9 mouse cellular contexts compared by ENCODE assay signal in the genomic region with DNA sequence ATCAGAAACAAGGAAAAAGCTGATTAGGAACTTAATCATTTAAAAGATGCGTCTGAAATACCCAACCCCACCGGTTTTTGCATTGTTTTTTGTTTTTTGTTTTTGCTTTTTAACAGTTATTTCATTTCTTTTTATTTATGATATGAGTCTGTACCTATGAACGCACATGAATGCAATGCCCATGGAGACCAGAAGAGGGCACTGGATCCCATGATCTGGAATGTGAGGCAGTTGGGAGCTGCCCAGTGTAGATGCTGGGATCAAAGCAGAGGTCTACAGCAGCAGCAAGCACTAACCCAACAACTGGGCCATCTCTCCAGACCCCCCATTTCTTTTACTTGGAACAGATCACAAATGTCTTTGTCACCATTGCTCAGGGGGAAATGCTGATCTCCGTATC. TPM values are rescaled to one million over a fixed set of nuclear protein-coding genes. Genes with fewer than 3 reads are reported as not detected.
DNase-seq lines count a peak whose midpoint lies in the region; ATAC-seq and TF ChIP-seq lines count a peak whose summit lies in the region.
"Had no signal": no experiment of that assay in that cellular context is flagged by ENCODE, and none has a peak within 500 bp of the region (broad histone marks: within the 10 kb centered on the region; RNA-seq: fewer than 3 reads in every experiment).

No protein-coding gene starts in this region.

- in situ Hi-C loops in ES-E14 (cut with MboI; ENCODE audit: low sequenced_read_pairs in 2 of 2, unreplicated experiment in 2 of 2), result no loop called here

- no peak overlapping the region for H3K27ac ChIP-seq in kidney, adult 2 months (ENCODE audit: insufficient read depth, low read depth, low read length)
- no peak overlapping the region for H3K27ac ChIP-seq in kidney, embryonic 15.5 days
- H3K27ac ChIP-seq in ES-E14 (ENCODE audit: insufficient read depth, low read depth, low read length, poor library complexity, severe bottlenecking), result no peak overlapping the region
- H3K27ac ChIP-seq in lung, embryonic 14.5 days (ENCODE audit: low read depth), result no peak overlapping the region
- H3K27ac ChIP-seq in intestine, embryonic 16.5 days (ENCODE audit: low read length), result no peak overlapping the region

- no peak overlapping the region for H3K4me2 ChIP-seq in kidney, embryonic 15.5 days
- H3K4me2 ChIP-seq in lung, embryonic 14.5 days, result no peak overlapping the region
- no peak overlapping the region for H3K4me2 ChIP-seq in intestine, embryonic 16.5 days (ENCODE audit: low read depth, low read length)

- no peaks in the 10 kb centered on the region for H3K4me1 ChIP-seq in kidney, adult 2 months (ENCODE audit: control insufficient read depth, insufficient read depth, low read length)
- H3K4me1 ChIP-seq in kidney, embryonic 15.5 days, result no peaks in the 10 kb centered on the region
- no peaks in the 10 kb centered on the region for H3K4me1 ChIP-seq in ES-E14 (ENCODE audit: control insufficient read depth in 2 of 2, insufficient read depth in 2 of 2, low read length in 2 of 2, poor library complexity in 1 of 2)
- no peaks in the 10 kb centered on the region for H3K4me1 ChIP-seq in lung, embryonic 14.5 days (ENCODE audit: insufficient read depth)
- no peaks in the 10 kb centered on the region for H3K4me1 ChIP-seq in intestine, embryonic 16.5 days (ENCODE audit: control insufficient read depth, insufficient read depth, low read length)

- DNase-seq in kidney, adult 2 months, result peak; percentile 69
- DNase-seq in ES-E14 (ENCODE audit: low read depth, low spot score), result peak; percentile 69
- DNase-seq in adrenal gland, postnatal 25 days, result peak; percentile 50
- DNase-seq in lung, embryonic 14.5 days, result peak; percentile 76
- DNase-seq in testis, postnatal 10 days (ENCODE audit: low spot score), result peak; percentile 56

- H3K9ac ChIP-seq in kidney, embryonic 15.5 days, result no peak overlapping the region
- H3K9ac ChIP-seq in ES-E14 (ENCODE audit: insufficient read depth, low read depth, low read length, poor library complexity, severe bottlenecking), result no peak overlapping the region
- H3K9ac ChIP-seq in lung, embryonic 14.5 days, result no peak overlapping the region
- H3K9ac ChIP-seq in intestine, embryonic 16.5 days (ENCODE audit: low read depth, low read length), result no peak overlapping the region

- H3K27me3 ChIP-seq in kidney, adult 2 months (replicated peaks; ENCODE audit: control insufficient read depth, insufficient read depth, low read length), result no peaks in the 10 kb centered on the region
- H3K27me3 ChIP-seq in kidney, embryonic 15.5 days, result no peaks in the 10 kb centered on the region
- no peaks in the 10 kb centered on the region for H3K27me3 ChIP-seq in lung, embryonic 14.5 days (ENCODE audit: insufficient read depth, low read length)
- no peaks in the 10 kb centered on the region for H3K27me3 ChIP-seq in intestine, embryonic 16.5 days (replicated peaks; ENCODE audit: control insufficient read depth, insufficient read depth, low read length)

- TF ChIP-seq POLR2A in kidney, adult 2 months (IDR thresholded peaks at IDR 0.05; ENCODE audit: low read depth, low read length), result no peak

- WGBS in kidney, adult 2 months, result 54% methylated on average over 4 of the region's 4 CpGs
- WGBS in kidney, embryonic 15.5 days, result 58% methylated on average over 4 of the region's 4 CpGs
- 48% methylated on average over 4 of the region's 4 CpGs for WGBS in lung, embryonic 14.5 days
- 54% methylated on average over 4 of the region's 4 CpGs for WGBS in intestine, embryonic 16.5 days

- H3K4me3 ChIP-seq in kidney, adult 2 months (ENCODE audit: insufficient read depth, low read depth, low read length), result no peak overlapping the region
- no peak overlapping the region for H3K4me3 ChIP-seq in kidney, embryonic 15.5 days (replicated peaks)
- H3K4me3 ChIP-seq in ES-E14 (ENCODE audit: insufficient read depth in 1 of 2, low read depth in 1 of 2, low read length in 2 of 2, poor library complexity in 1 of 2, severe bottlenecking in 1 of 2), result no peak overlapping the region
- H3K4me3 ChIP-seq in lung, embryonic 14.5 days (ENCODE audit: low read depth, low read length), result no peak overlapping the region
- H3K4me3 ChIP-seq in intestine, embryonic 16.5 days (ENCODE audit: low read length), result no peak overlapping the region

- ATAC-seq in kidney, embryonic 15.5 days (replicated peaks; ENCODE audit: low FRiP score), result no peak
- ATAC-seq in granulocyte monocyte progenitor cell, adult 5-6 weeks (replicated peaks; ENCODE audit: poor library complexity, severe bottlenecking), result peak; percentile 88
- no peak for ATAC-seq in lung, embryonic 14.5 days (ENCODE audit: insufficient read depth)
- ATAC-seq in intestine, embryonic 16.5 days, result no peak

- no peaks in the 10 kb centered on the region for H3K9me3 ChIP-seq in kidney, embryonic 15.5 days (replicated peaks)
- H3K9me3 ChIP-seq in ES-E14 (ENCODE audit: control insufficient read depth, insufficient read depth, low read depth, low read length), result no peaks in the 10 kb centered on the region
- no peaks in the 10 kb centered on the region for H3K9me3 ChIP-seq in lung, embryonic 14.5 days (ENCODE audit: low read depth, low read length)
- H3K9me3 ChIP-seq in intestine, embryonic 16.5 days (ENCODE audit: control insufficient read depth, low read length), result no peaks in the 10 kb centered on the region

- TF ChIP-seq CTCF in kidney, adult 2 months (conservative IDR thresholded peaks at IDR 0.05; ENCODE audit: insufficient read depth, insufficient read length, low read depth, low read length), result peak; percentile 84
- TF ChIP-seq CTCF in lung, embryonic 14.5 days (IDR thresholded peaks at IDR 0.05; ENCODE audit: low read depth), result peak; percentile 73

- no peaks in the 10 kb centered on the region for H3K36me3 ChIP-seq in kidney, adult 2 months (ENCODE audit: control insufficient read depth, insufficient read depth, low read length)
- H3K36me3 ChIP-seq in kidney, embryonic 15.5 days, result no peaks in the 10 kb centered on the region
- H3K36me3 ChIP-seq in ES-E14 (ENCODE audit: control insufficient read depth, insufficient read depth, low read length, poor library complexity, severe bottlenecking), result no peaks in the 10 kb centered on the region
- H3K36me3 ChIP-seq in lung, embryonic 14.5 days (ENCODE audit: insufficient read depth), result no peaks in the 10 kb centered on the region
- H3K36me3 ChIP-seq in intestine, embryonic 16.5 days (ENCODE audit: control insufficient read depth, insufficient read depth, low read length), result no peaks in the 10 kb centered on the region

TF ChIP-seq in ES-E14, 5 proteins besides CTCF, POLR2A, EP300 and RAD21:
- TF ChIP-seq MAFK (IDR thresholded peaks at IDR 0.05; ENCODE audit: insufficient read depth, low read depth, low read length) (no peak), ZC3H11A (IDR thresholded peaks at IDR 0.05; ENCODE audit: borderline replicate concordance, low read depth, low read length) (peak; percentile 67; the same call in 1 of the 2 replicates), ZNF384 (IDR thresholded peaks at IDR 0.05; ENCODE audit: low read depth, low read length) (no peak), HCFC1 (IDR thresholded peaks at IDR 0.05; ENCODE audit: borderline replicate concordance, insufficient read depth, low read length) (no peak), CHD2 (IDR thresholded peaks at IDR 0.05; ENCODE audit: low read depth, low read length) (no peak)

RNA-seq across cellular contexts. Expression of a gene that starts 21.9 kb away (rescaled TPM):
- 0.22 TPM in 1 of 2 replicates, not detected in the other for polyA plus RNA-seq in kidney, adult 2 months (2012; rRNA removed)
- 0.28 TPM in 1 of 2 replicates, not detected in the other for polyA plus RNA-seq in kidney, embryonic 15.5 days (2015; fragmentation: Nextera tagmentation; extraction: Ambion mirVana)
- not detected in 2 replicates for total RNA-seq in ES-E14 (2012; rRNA removed)
- total RNA-seq in adrenal gland, postnatal 25 days (2021), result 1.7 TPM in 1 of 2 replicates, not detected in the other
- total RNA-seq in granulocyte monocyte progenitor cell, adult 5-6 weeks (2014; fragmentation: Nextera tagmentation), result not detected in 2 replicates
- not detected in 2 replicates for total RNA-seq in granulocyte monocyte progenitor cell, adult 5-6 weeks (2017)
- 0.29 TPM in 1 of 2 replicates, not detected in the other for polyA plus RNA-seq in lung, embryonic 14.5 days (2014; fragmentation: Nextera tagmentation; extraction: Ambion mirVana)
- polyA plus RNA-seq in intestine, embryonic 16.5 days (2015; fragmentation: Nextera tagmentation; extraction: Ambion mirVana), result 0.28 TPM in 1 of 2 replicates, not detected in the other
- total RNA-seq: gastrocnemius, postnatal 36 days had no signal

RNA-seq across cellular contexts. Expression of a gene that starts 50.8 kb away (rescaled TPM):
- 20.3 and 21.2 TPM in 2 replicates for polyA plus RNA-seq in kidney, adult 2 months (2012; rRNA removed)
- 207 and 231 TPM in 2 replicates for polyA plus RNA-seq in kidney, embryonic 15.5 days (2015; fragmentation: Nextera tagmentation; extraction: Ambion mirVana)
- total RNA-seq in ES-E14 (2012; rRNA removed), result 50.8 and 92.4 TPM in 2 replicates
- total RNA-seq in adrenal gland, postnatal 25 days (2021), result 133 and 183 TPM in 2 replicates
- total RNA-seq in granulocyte monocyte progenitor cell, adult 5-6 weeks (2014; fragmentation: Nextera tagmentation), result 367 and 418 TPM in 2 replicates
- total RNA-seq in granulocyte monocyte progenitor cell, adult 5-6 weeks (2017), result 145 and 149 TPM in 2 replicates
- polyA plus RNA-seq in lung, embryonic 14.5 days (2014; fragmentation: Nextera tagmentation; extraction: Ambion mirVana), result 196 TPM in 2 replicates
- polyA plus RNA-seq in intestine, embryonic 16.5 days (2015; fragmentation: Nextera tagmentation; extraction: Ambion mirVana), result 32.8 and 37.0 TPM in 2 replicates

RNA-seq across cellular contexts. Expression of a gene that starts 50.9 kb away (rescaled TPM):
- 1.8 and 4.1 TPM in 2 replicates for polyA plus RNA-seq in kidney, adult 2 months (2012; rRNA removed)
- polyA plus RNA-seq in kidney, embryonic 15.5 days (2015; fragmentation: Nextera tagmentation; extraction: Ambion mirVana), result 1.9 and 2.6 TPM in 2 replicates
- total RNA-seq in ES-E14 (2012; rRNA removed), result 1.1 and 3.3 TPM in 2 replicates
- 1.7 and 3.5 TPM in 2 replicates for total RNA-seq in adrenal gland, postnatal 25 days (2021)
- total RNA-seq in granulocyte monocyte progenitor cell, adult 5-6 weeks (2014; fragmentation: Nextera tagmentation), result 3.4 and 3.5 TPM in 2 replicates
- not detected in 2 replicates for total RNA-seq in granulocyte monocyte progenitor cell, adult 5-6 weeks (2017)
- polyA plus RNA-seq in lung, embryonic 14.5 days (2014; fragmentation: Nextera tagmentation; extraction: Ambion mirVana), result 2.0 and 3.0 TPM in 2 replicates
- 0.89 and 1.0 TPM in 2 replicates for polyA plus RNA-seq in intestine, embryonic 16.5 days (2015; fragmentation: Nextera tagmentation; extraction: Ambion mirVana)
